Mouse (Mus musculus): ENCODE data around the gene Msl3l2. TPM values are rescaled to one million over a fixed set of nuclear protein-coding genes. Genes with fewer than 3 reads are reported as not detected.

Msl3l2 gene
- polyA plus RNA-seq, 1 experiment from 2014 or later = 0.80 TPM

DNA sequence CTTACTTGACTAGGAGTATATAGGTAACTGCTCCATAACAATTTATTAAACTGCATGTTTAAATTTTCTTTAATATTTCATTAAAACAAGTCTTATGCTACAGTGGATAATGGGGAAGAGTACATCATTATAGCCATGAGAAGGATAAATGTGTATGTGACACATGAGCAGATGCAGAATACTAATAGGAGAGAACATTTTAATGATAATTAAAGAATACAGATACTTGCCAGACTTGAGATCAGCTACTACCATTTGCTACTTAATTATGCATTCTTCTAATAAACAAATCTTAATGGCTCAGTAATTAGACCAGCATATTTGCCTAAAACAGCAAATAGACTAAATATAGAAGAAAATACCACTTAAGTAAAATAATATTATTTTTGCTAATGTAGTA is 10.0 kb upstream of the Msl3l2 start:
- Histone ChIP-seq H3K4me2 (ENCODE audit: low read depth, low read length) (no peak overlapping the region), H3K27me3 (ENCODE audit: insufficient read depth, low read length) (no peaks in the 10 kb centered on the region), H3K9ac (replicated peaks) (no peak overlapping the region), H3K4me1 (ENCODE audit: insufficient read depth) (no peaks in the 10 kb centered on the region), H3K9me3 (ENCODE audit: low read length) (no peaks in the 10 kb centered on the region), H3K36me3 (replicated peaks; ENCODE audit: insufficient read depth, low read length) (no peaks in the 10 kb centered on the region), H3K27ac (ENCODE audit: low read depth) (no peak overlapping the region), H3K4me3 (ENCODE audit: low read depth, low read length) (no peak overlapping the region)
- DNase-seq (no peak), ATAC-seq (no peak)
- no peak for TF ChIP-seq CTCF (IDR thresholded peaks at IDR 0.05; ENCODE audit: low read depth)
- no peak for TF ChIP-seq EP300 (IDR thresholded peaks at IDR 0.05; ENCODE audit: low read depth)

DNA sequence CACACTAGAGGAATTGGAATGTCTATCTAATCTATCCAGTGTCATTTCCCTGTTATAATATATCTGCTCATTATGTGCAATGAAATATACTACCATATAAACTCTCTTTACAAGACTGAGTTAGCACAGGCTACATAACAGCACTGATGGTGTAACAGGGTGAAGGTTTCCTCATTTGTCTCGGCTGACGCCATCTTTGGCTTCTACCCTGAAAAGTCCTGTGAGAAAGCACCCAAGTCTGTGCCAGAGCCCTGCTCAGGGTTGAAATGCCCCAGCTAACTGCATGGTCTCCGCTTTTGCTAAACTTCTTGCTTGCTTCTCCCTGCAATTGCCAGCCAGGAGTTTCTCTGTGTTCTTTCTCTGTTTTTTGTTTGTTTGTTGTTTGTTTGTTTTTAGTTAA is 7.6 kb upstream of the Msl3l2 start:
- Histone ChIP-seq H3K36me3 (replicated peaks; ENCODE audit: insufficient read depth, low read length) (no peaks in the 10 kb centered on the region), H3K9me3 (ENCODE audit: low read length) (no peaks in the 10 kb centered on the region), H3K4me3 (ENCODE audit: low read depth, low read length) (no peak overlapping the region), H3K4me1 (ENCODE audit: insufficient read depth) (no peaks in the 10 kb centered on the region), H3K9ac (replicated peaks) (no peak overlapping the region), H3K4me2 (ENCODE audit: low read depth, low read length) (no peak overlapping the region), H3K27me3 (ENCODE audit: insufficient read depth, low read length) (no peaks in the 10 kb centered on the region), H3K27ac (ENCODE audit: low read depth) (no peak overlapping the region)
- no peak for TF ChIP-seq CTCF (IDR thresholded peaks at IDR 0.05; ENCODE audit: low read depth)
- TF ChIP-seq EP300 (IDR thresholded peaks at IDR 0.05; ENCODE audit: low read depth) = no peak
- ATAC-seq = no peak
- WGBS (ENCODE audit: insufficient replicate concordance) = 79% methylated on average over 3 of the region's 3 CpGs
- DNase-seq = no peak

DNA sequence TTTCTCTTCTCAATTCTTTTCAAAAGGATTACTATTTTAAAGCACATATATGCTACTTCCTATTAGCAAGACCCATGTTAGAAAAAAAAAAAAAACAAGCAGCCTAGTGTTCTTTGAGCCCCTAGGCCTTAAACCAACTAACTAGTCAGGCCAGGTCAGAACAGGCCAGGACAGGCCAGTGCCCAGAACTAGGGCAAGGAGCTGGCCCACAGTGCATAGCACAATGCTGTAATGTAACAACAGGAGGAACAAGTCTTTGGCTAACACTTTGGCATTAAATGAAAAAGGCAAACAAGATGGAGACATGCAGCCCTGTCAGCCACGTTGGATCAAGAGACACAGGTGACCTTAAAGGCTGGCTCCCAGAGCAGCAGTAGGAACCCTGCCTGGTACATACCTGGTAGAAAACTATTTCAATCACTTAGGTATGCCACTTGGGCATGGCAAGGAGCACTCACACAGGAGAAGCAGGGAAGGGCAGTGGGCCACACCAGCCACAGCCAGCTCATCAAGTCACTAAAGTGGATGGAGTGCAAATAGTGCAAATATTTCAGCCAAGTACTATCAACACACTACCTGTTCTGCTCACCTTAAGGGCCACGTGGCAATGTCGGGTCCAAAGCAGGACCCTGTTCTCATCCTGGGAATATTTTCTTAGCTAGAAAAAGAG is 6.9 kb upstream of the Msl3l2 start:
- no peaks in the 10 kb centered on the region for H3K36me3 ChIP-seq (replicated peaks; ENCODE audit: insufficient read depth, low read length)
- DNase-seq = no peak
- no peak overlapping the region for H3K27ac ChIP-seq (ENCODE audit: low read depth)
- no peak overlapping the region for H3K4me3 ChIP-seq (ENCODE audit: low read depth, low read length)
- H3K4me1 ChIP-seq (ENCODE audit: insufficient read depth) = no peaks in the 10 kb centered on the region
- no peak overlapping the region for H3K4me2 ChIP-seq (ENCODE audit: low read depth, low read length)
- no peak for ATAC-seq
- no peak overlapping the region for H3K9ac ChIP-seq (replicated peaks)
- TF ChIP-seq EP300 (IDR thresholded peaks at IDR 0.05; ENCODE audit: low read depth) (no peak), CTCF (IDR thresholded peaks at IDR 0.05; ENCODE audit: low read depth) (no peak)
- no peaks in the 10 kb centered on the region for H3K9me3 ChIP-seq (ENCODE audit: low read length)
- no peaks in the 10 kb centered on the region for H3K27me3 ChIP-seq (ENCODE audit: insufficient read depth, low read length)
- 80% methylated on average over 3 of the region's 3 CpGs for WGBS (ENCODE audit: insufficient replicate concordance)

DNA sequence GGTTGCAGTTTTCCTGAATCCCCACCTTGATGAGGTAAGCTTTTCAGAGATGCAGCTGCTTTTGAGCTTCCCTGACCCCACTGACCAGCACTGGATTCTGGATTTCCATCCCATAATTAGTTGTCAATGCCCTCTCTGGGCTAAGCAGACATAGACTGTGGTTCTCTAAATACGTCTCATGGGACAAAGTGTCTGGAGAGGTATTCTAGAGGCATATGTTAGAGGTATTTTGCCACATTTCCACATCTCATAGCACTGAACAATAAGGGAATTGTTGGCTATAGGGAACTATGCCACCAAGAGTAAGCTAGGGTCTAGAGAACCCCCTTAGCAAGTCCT is 248 bp downstream of the Msl3l2 start:
- no peaks in the 10 kb centered on the region for H3K27me3 ChIP-seq (ENCODE audit: insufficient read depth, low read length)

DNA sequence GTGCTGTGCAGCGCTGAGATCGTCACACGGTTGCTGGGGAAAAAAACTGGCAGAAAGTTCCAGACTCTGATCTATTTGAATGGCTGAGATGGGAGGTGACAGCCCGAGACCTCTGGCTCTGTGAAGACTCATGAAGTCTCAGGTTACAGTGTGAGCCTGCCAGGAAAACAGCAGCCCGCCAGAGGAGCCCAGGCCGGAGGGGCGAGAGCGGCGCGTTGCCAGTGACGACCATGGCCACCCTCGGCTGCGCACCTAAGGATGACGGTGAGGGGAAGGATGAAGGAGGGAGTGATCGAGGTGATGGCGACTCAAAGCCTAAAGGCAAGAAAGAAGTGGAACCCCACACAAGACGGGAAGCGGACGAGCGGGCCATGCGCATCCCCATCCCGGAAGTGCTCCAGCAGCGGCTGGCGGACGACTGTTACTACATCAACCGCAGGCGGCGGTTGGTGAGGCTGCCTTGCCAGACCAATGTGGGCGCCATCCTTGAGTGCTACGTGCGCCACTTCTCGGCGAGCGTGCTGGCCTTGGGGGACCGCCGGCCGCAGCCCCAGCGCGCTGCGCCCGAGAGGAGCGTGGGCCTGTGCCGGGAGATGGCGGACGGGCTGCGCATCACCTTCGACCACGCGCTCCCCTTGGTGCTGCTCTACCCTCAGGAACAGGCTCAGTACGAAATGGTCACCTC is 8.4 kb downstream of the Msl3l2 start:
- peak; percentile 60 for DNase-seq
- H3K36me3 ChIP-seq (replicated peaks; ENCODE audit: insufficient read depth, low read length) = no peaks in the 10 kb centered on the region
- TF ChIP-seq CTCF (IDR thresholded peaks at IDR 0.05; ENCODE audit: low read depth) = no peak
- no peak for TF ChIP-seq EP300 (IDR thresholded peaks at IDR 0.05; ENCODE audit: low read depth)
- H3K9me3 ChIP-seq (ENCODE audit: low read length) = no peaks in the 10 kb centered on the region
- peak overlapping the region; percentile 59 for H3K9ac ChIP-seq (replicated peaks)
- peaks cover 11% of the 10 kb centered on the region for H3K4me1 ChIP-seq (ENCODE audit: insufficient read depth)
- 0 out of 2 replicates have a peak, but pooled peaks cover 4% of the 10 kb centered on the region for H3K27me3 ChIP-seq (ENCODE audit: insufficient read depth, low read length)
- peak overlapping the region; percentile 73 for H3K4me2 ChIP-seq (ENCODE audit: low read depth, low read length)
- H3K4me3 ChIP-seq (ENCODE audit: low read depth, low read length) = peak overlapping the region; percentile 56
- ATAC-seq = peak; percentile 83
- H3K27ac ChIP-seq (ENCODE audit: low read depth) = no peak overlapping the region
- WGBS (ENCODE audit: insufficient replicate concordance) = under 1% methylated on average over 50 of the region's 50 CpGs

More for the DNA sequence above, 248 bp downstream of the Msl3l2 start:
- H3K4me2 ChIP-seq (ENCODE audit: low read depth, low read length) = peak overlapping the region; percentile 69
- H3K9me3 ChIP-seq (ENCODE audit: low read length) = no peaks in the 10 kb centered on the region
- H3K4me1 ChIP-seq (ENCODE audit: insufficient read depth) = peaks cover 4% of the 10 kb centered on the region; the same call in 1 of the 2 replicates
- H3K4me3 ChIP-seq (ENCODE audit: low read depth, low read length) = peak overlapping the region; percentile 53
- WGBS (ENCODE audit: insufficient replicate concordance) = 18% methylated on average over 1 of the region's 1 CpGs
- H3K9ac ChIP-seq (replicated peaks) = peak overlapping the region; percentile 63
- H3K36me3 ChIP-seq (replicated peaks; ENCODE audit: insufficient read depth, low read length) = no peaks in the 10 kb centered on the region
- DNase-seq (no peak), ATAC-seq (peak; percentile 64)
- H3K27ac ChIP-seq (ENCODE audit: low read depth) = peak overlapping the region; percentile 41
- TF ChIP-seq EP300 (IDR thresholded peaks at IDR 0.05; ENCODE audit: low read depth) (no peak; the same call in 1 of the 2 replicates), CTCF (IDR thresholded peaks at IDR 0.05; ENCODE audit: low read depth) (no peak)

DNA sequence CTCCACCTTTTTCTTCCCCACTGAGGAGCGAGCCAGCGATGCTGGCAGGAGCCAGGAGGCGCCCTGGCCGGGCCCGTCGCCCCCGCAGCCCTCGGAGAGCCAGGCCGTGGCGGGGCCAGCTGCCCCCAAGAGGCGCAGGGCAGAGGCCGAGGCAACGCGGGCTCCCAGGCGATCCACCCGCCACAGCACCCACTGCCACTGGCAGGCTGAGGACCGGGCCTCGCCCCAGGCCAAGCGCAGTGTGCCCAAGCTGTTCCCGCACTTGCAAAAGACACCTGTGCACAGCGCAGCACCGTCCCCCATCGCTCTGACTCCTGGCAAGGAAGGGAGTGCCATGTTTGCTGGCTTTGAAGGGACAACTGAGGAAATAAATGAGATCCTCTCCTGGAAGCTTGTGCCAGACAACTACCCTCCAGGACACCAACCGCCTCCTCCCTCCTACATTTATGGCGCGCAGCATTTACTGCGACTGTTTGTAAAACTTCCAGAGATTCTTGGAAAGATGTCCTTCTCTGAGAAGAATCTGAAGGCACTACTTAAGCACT is 9.0 kb downstream of the Msl3l2 start:
- 31% methylated on average over 22 of the region's 27 CpGs for WGBS (ENCODE audit: insufficient replicate concordance)
- Histone ChIP-seq H3K4me2 (ENCODE audit: low read depth, low read length) (peak overlapping the region; percentile 73), H3K9ac (replicated peaks) (peak overlapping the region; percentile 59), H3K36me3 (replicated peaks; ENCODE audit: insufficient read depth, low read length) (no peaks in the 10 kb centered on the region), H3K27ac (ENCODE audit: low read depth) (no peak overlapping the region), H3K4me3 (ENCODE audit: low read depth, low read length) (peak overlapping the region; percentile 56), H3K4me1 (ENCODE audit: insufficient read depth) (peaks cover 11% of the 10 kb centered on the region), H3K9me3 (ENCODE audit: low read length) (no peaks in the 10 kb centered on the region), H3K27me3 (ENCODE audit: insufficient read depth, low read length) (0 out of 2 replicates have a peak, but pooled peaks cover 4% of the 10 kb centered on the region)
- DNase-seq (peak; percentile 26), ATAC-seq (peak; percentile 51)
- TF ChIP-seq EP300 (IDR thresholded peaks at IDR 0.05; ENCODE audit: low read depth) = no peak
- no peak for TF ChIP-seq CTCF (IDR thresholded peaks at IDR 0.05; ENCODE audit: low read depth)

Measured in liver, postnatal 0 days (tissue).